In genomic region chr13:48822871-48823270, GRCm38 (mm10) we compare ENCODE assay signal across 28 mouse cellular contexts. TPM values are rescaled to one million over a fixed set of nuclear protein-coding genes. Genes with fewer than 3 reads are reported as not detected.
DNase-seq lines count a peak whose midpoint lies in the region; ATAC-seq lines count a peak whose summit lies in the region.
"Had no signal": no experiment of that assay in that cellular context is flagged by ENCODE, and none has a peak within 500 bp of the region (broad histone marks: within the 10 kb centered on the region; RNA-seq: fewer than 3 reads in every experiment).

No protein-coding gene starts in this region.

- no peak overlapping the region for H3K4me3 ChIP-seq in kidney, embryonic 15.5 days (replicated peaks)
- H3K4me3 ChIP-seq: forebrain, embryonic 15.5 days; heart, embryonic 10.5 days; heart, embryonic 15.5 days; intestine, embryonic 15.5 days had no signal

- H3K27me3 ChIP-seq in kidney, embryonic 15.5 days, result no peaks in the 10 kb centered on the region
- H3K27me3 ChIP-seq: CH12.LX; forebrain, embryonic 15.5 days; heart, embryonic 15.5 days; intestine, embryonic 15.5 days had no signal

- no peak overlapping the region for H3K4me2 ChIP-seq in kidney, embryonic 15.5 days
- H3K4me2 ChIP-seq: forebrain, embryonic 15.5 days; heart, embryonic 15.5 days; intestine, embryonic 15.5 days; midbrain, embryonic 11.5 days had no signal

- no peak for ATAC-seq in kidney, embryonic 15.5 days (replicated peaks; ENCODE audit: low FRiP score)
- ATAC-seq: forebrain, embryonic 15.5 days; hindbrain, postnatal 0 days; intestine, embryonic 15.5 days; midbrain, embryonic 16.5 days had no signal

- no peak overlapping the region for H3K9ac ChIP-seq in kidney, embryonic 15.5 days
- H3K9ac ChIP-seq: forebrain, embryonic 15.5 days; heart, embryonic 15.5 days; intestine, embryonic 15.5 days; liver, embryonic 14.5 days had no signal

- no peak overlapping the region for H3K27ac ChIP-seq in kidney, embryonic 15.5 days
- H3K27ac ChIP-seq: forebrain, embryonic 15.5 days; heart, embryonic 10.5 days; heart, embryonic 15.5 days; hindbrain, postnatal 0 days; intestine, embryonic 15.5 days; liver, embryonic 14.5 days; macrophage had no signal

- H3K36me3 ChIP-seq in kidney, embryonic 15.5 days, result peaks cover 99% of the 10 kb centered on the region

- DNase-seq in adrenal gland, adult (ENCODE audit: inconsistent age in 2 of 2, low spot score in 1 of 2), result peak; percentile 83 to 95
- no peak for DNase-seq in adrenal gland, postnatal 4 days (ENCODE audit: low spot score in 2 of 2)
- peak; percentile 17 to 31 for DNase-seq in kidney, adult 8-10 months
- DNase-seq in adrenal gland, adult 8-10 months, result peak; percentile 89
- peak; percentile 11 to 40 for DNase-seq in kidney, postnatal 36 days
- no peak for DNase-seq in spleen, adult 12 weeks (ENCODE audit: low spot score)
- DNase-seq: cerebellum, adult 9-10 months; cerebellum, postnatal 36 days; gastrocnemius, postnatal 25 days; heart, adult 11 months; layer of hippocampus, adult 9-11 months; liver; lung, adult 2 months; lung, postnatal 10 days; right cerebral cortex, postnatal 25 days; spleen, adult 18-20 months; thymus, postnatal 14 days had no signal

- 89% methylated on average over 9 of the region's 9 CpGs for WGBS in kidney, embryonic 15.5 days

- no peaks in the 10 kb centered on the region for H3K9me3 ChIP-seq in kidney, embryonic 15.5 days (replicated peaks)
- H3K9me3 ChIP-seq: forebrain, embryonic 15.5 days; heart, embryonic 10.5 days; heart, embryonic 15.5 days; intestine, embryonic 15.5 days had no signal

- no peaks in the 10 kb centered on the region for H3K4me1 ChIP-seq in kidney, embryonic 15.5 days
- H3K4me1 ChIP-seq: forebrain, embryonic 15.5 days; heart, embryonic 10.5 days; heart, embryonic 15.5 days; intestine, embryonic 15.5 days had no signal

RNA-seq across cellular contexts. Expression of gene Phf2, which starts 48.0 kb away (rescaled TPM):
- 10 to 100 TPM; 44.6 to 45.7 TPM for total RNA-seq in adrenal gland, postnatal 4 days (2021)
- 7.5 and 7.8 TPM in 2 replicates for polyA plus RNA-seq in kidney, embryonic 15.5 days (2015; fragmentation: Nextera tagmentation; extraction: Ambion mirVana)
- total RNA-seq in adrenal gland, adult 8-10 months (2022), result 10 to 100 TPM; 42.0 to 53.5 (median 49.6) TPM

Comparison
In these comparisons a context has a peak if more than half of its experiments do, and no peak if none do; other contexts are left out.
1. DNase-seq: peak in adrenal gland, adult (2 of 2), kidney, adult 8-10 months (2 of 2), adrenal gland, adult 8-10 months (single experiment) and kidney, postnatal 36 days (2 of 2); none in adrenal gland, postnatal 4 days (0 of 2) and spleen, adult 12 weeks (single experiment).